Mouse (Mus musculus): ENCODE results near the gene Rbm8a2. TPM values are rescaled to one million over a fixed set of nuclear protein-coding genes. Genes with fewer than 3 reads are reported as not detected.

Gene Rbm8a2
- polyA plus RNA-seq, 1 experiment from 2014 or later, result 0.29 TPM

DNA sequence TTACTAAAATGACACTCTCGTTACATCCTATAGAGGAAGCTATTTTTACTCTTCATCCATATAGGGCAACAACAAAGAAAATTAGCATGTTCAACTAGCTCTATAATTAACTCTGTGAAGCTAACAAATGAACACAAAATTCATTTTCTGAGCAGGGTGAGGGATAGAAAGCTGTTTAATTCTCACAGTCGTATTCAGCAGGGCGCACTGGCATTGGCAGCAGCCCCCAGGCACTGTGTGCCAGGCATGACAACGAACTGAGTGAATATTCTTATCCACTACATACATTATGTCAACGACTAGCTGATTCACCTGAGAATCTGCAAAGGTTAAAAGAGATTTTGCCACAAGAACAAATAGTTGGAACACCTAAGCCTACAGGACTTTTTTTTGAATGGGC is 8.2 kb downstream of the Rbm8a2 start:
- no peak for ATAC-seq
- Histone ChIP-seq H3K4me2 (replicated peaks; ENCODE audit: low read depth) (no peak overlapping the region), H3K36me3 (ENCODE audit: control insufficient read depth, insufficient read depth) (no peaks in the 10 kb centered on the region), H3K4me1 (replicated peaks; ENCODE audit: control insufficient read depth, insufficient read depth, low read length) (no peaks in the 10 kb centered on the region), H3K27ac (ENCODE audit: low read depth, low read length) (no peak overlapping the region), H3K27me3 (replicated peaks; ENCODE audit: control insufficient read depth, insufficient read depth, low read length) (no peaks in the 10 kb centered on the region), H3K4me3 (ENCODE audit: low read depth, low read length) (no peak overlapping the region), H3K9ac (ENCODE audit: low read depth, low read length) (no peak overlapping the region), H3K9me3 (ENCODE audit: control insufficient read depth) (no peaks in the 10 kb centered on the region)
- TF ChIP-seq CTCF (IDR thresholded peaks at IDR 0.05; ENCODE audit: low read depth), result no peak
- WGBS, result 84% methylated on average over 5 of the region's 5 CpGs

GRCm38 (mm10) chr1:175967004-175967745 is 11.7 kb downstream of the Rbm8a2 start:
- Histone ChIP-seq H3K27ac (ENCODE audit: low read depth, low read length) (no peak overlapping the region), H3K4me1 (replicated peaks; ENCODE audit: control insufficient read depth, insufficient read depth, low read length) (no peaks in the 10 kb centered on the region), H3K4me3 (ENCODE audit: low read depth, low read length) (no peak overlapping the region), H3K9ac (ENCODE audit: low read depth, low read length) (no peak overlapping the region), H3K4me2 (replicated peaks; ENCODE audit: low read depth) (no peak overlapping the region), H3K36me3 (ENCODE audit: control insufficient read depth, insufficient read depth) (no peaks in the 10 kb centered on the region), H3K27me3 (replicated peaks; ENCODE audit: control insufficient read depth, insufficient read depth, low read length) (no peaks in the 10 kb centered on the region), H3K9me3 (ENCODE audit: control insufficient read depth) (no peaks in the 10 kb centered on the region)
- no peak for TF ChIP-seq CTCF (IDR thresholded peaks at IDR 0.05; ENCODE audit: low read depth)
- 78% methylated on average over 5 of the region's 5 CpGs for WGBS
- no peak for ATAC-seq

GRCm38 (mm10) chr1:175961786-175962185 is 17.1 kb downstream of the Rbm8a2 start:
- Histone ChIP-seq H3K4me1 (replicated peaks; ENCODE audit: control insufficient read depth, insufficient read depth, low read length) (no peaks in the 10 kb centered on the region), H3K9ac (ENCODE audit: low read depth, low read length) (no peak overlapping the region), H3K27ac (ENCODE audit: low read depth, low read length) (no peak overlapping the region), H3K9me3 (ENCODE audit: control insufficient read depth) (no peaks in the 10 kb centered on the region), H3K4me3 (ENCODE audit: low read depth, low read length) (no peak overlapping the region), H3K27me3 (replicated peaks; ENCODE audit: control insufficient read depth, insufficient read depth, low read length) (no peaks in the 10 kb centered on the region), H3K4me2 (replicated peaks; ENCODE audit: low read depth) (no peak overlapping the region), H3K36me3 (ENCODE audit: control insufficient read depth, insufficient read depth) (no peaks in the 10 kb centered on the region)
- WGBS, result 88% methylated on average over 2 of the region's 2 CpGs
- no peak for TF ChIP-seq CTCF (IDR thresholded peaks at IDR 0.05; ENCODE audit: low read depth)
- ATAC-seq, result no peak

GRCm38 (mm10) chr1:175950851-175951250 is 28.1 kb downstream of the Rbm8a2 start:
- Histone ChIP-seq H3K9me3 (ENCODE audit: control insufficient read depth) (no peaks in the 10 kb centered on the region), H3K4me3 (ENCODE audit: low read depth, low read length) (no peak overlapping the region), H3K27ac (ENCODE audit: low read depth, low read length) (no peak overlapping the region), H3K9ac (ENCODE audit: low read depth, low read length) (no peak overlapping the region), H3K4me2 (replicated peaks; ENCODE audit: low read depth) (no peak overlapping the region), H3K27me3 (replicated peaks; ENCODE audit: control insufficient read depth, insufficient read depth, low read length) (no peaks in the 10 kb centered on the region), H3K36me3 (ENCODE audit: control insufficient read depth, insufficient read depth) (no peaks in the 10 kb centered on the region), H3K4me1 (replicated peaks; ENCODE audit: control insufficient read depth, insufficient read depth, low read length) (no peaks in the 10 kb centered on the region)
- TF ChIP-seq CTCF (IDR thresholded peaks at IDR 0.05; ENCODE audit: low read depth), result no peak
- 93% methylated on average over 2 of the region's 2 CpGs for WGBS
- ATAC-seq, result no peak

- WGBS, result 79% methylated on average over 3 of the region's 3 CpGs
- no peak overlapping the region for H3K4me2 ChIP-seq (replicated peaks; ENCODE audit: low read depth)
- H3K9ac ChIP-seq (ENCODE audit: low read depth, low read length), result no peak overlapping the region
- H3K27ac ChIP-seq (ENCODE audit: low read depth, low read length), result no peak overlapping the region
- no peak for ATAC-seq
- no peak overlapping the region for H3K4me3 ChIP-seq (ENCODE audit: low read depth, low read length)
- no peaks in the 10 kb centered on the region for H3K36me3 ChIP-seq (ENCODE audit: control insufficient read depth, insufficient read depth)
- no peaks in the 10 kb centered on the region for H3K9me3 ChIP-seq (ENCODE audit: control insufficient read depth)
- H3K27me3 ChIP-seq (replicated peaks; ENCODE audit: control insufficient read depth, insufficient read depth, low read length), result no peaks in the 10 kb centered on the region
- TF ChIP-seq CTCF (IDR thresholded peaks at IDR 0.05; ENCODE audit: low read depth), result no peak
- no peaks in the 10 kb centered on the region for H3K4me1 ChIP-seq (replicated peaks; ENCODE audit: control insufficient read depth, insufficient read depth, low read length)
Measured at GRCm38 (mm10) chr1:175950421-175950820, 28.5 kb downstream of the Rbm8a2 start.

DNA sequence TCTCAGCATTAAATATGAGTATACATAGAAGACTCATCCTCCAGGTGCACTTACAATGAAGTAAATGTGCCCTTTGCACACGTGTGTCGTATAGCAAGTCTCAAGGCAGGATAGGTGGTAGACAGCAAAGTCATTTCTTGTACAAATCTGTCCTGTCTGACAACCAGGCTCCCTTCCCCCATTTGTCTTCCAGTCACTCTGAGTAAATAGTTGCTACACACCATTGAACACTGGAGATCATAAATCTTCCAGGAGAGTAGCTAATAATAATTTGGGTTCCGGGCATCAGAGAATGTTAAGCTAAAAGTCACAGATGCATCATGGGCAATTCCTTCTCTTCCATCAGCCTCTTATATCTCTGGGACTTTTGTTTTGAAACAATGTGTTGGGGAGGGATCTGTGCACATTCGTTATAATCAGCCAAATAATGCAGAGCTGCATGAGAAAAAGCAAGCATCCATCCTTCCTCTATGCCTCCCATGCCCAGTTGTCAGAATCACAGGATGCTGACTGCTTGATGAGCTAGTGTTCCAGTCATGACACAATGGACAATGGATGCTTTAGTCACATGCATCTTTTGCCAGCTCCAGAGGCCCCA is 32.1 kb downstream of the Rbm8a2 start:
- Histone ChIP-seq H3K4me2 (replicated peaks; ENCODE audit: low read depth) (no peak overlapping the region), H3K27ac (ENCODE audit: low read depth, low read length) (no peak overlapping the region), H3K36me3 (ENCODE audit: control insufficient read depth, insufficient read depth) (no peaks in the 10 kb centered on the region), H3K9me3 (ENCODE audit: control insufficient read depth) (no peaks in the 10 kb centered on the region), H3K4me3 (ENCODE audit: low read depth, low read length) (no peak overlapping the region), H3K9ac (ENCODE audit: low read depth, low read length) (no peak overlapping the region), H3K27me3 (replicated peaks; ENCODE audit: control insufficient read depth, insufficient read depth, low read length) (no peaks in the 10 kb centered on the region), H3K4me1 (replicated peaks; ENCODE audit: control insufficient read depth, insufficient read depth, low read length) (no peaks in the 10 kb centered on the region)
- WGBS, result 47% methylated on average over 4 of the region's 4 CpGs
- ATAC-seq, result no peak
- no peak for TF ChIP-seq CTCF (IDR thresholded peaks at IDR 0.05; ENCODE audit: low read depth)
